Mouse (Mus musculus): ENCODE results near the gene Cd180. TPM values are rescaled to one million over a fixed set of nuclear protein-coding genes. Genes with fewer than 3 reads are reported as not detected.
A peak's percentile ranks its signal among the peaks of the same experiment; 100 is the strongest.
"Not testable (repeated sequence)": the region's sequence is repeated elsewhere in the genome, so short reads cannot be mapped to it uniquely, and the experiment has no call there.

Cd180 gene
- polyA plus RNA-seq, 1 experiment: not detected

- Histone ChIP-seq H3K27ac (ENCODE audit: insufficient read depth, low read depth, low read length) (no peak overlapping the region), H3K4me3 (ENCODE audit: insufficient read depth, low read depth, low read length) (no peak overlapping the region), H3K4me1 (ENCODE audit: control insufficient read depth, insufficient read depth, low read length) (no peaks in the 10 kb centered on the region)
- TF ChIP-seq POLR2A (IDR thresholded peaks at IDR 0.05; ENCODE audit: insufficient read depth, low read depth, low read length) (no peak), CTCF (IDR thresholded peaks at IDR 0.05; ENCODE audit: insufficient read depth, low read depth, low read length) (no peak)
These were observed 32.1 kb downstream of the Cd180 start for GRCm38 (mm10) chr13:102725416-102725815.

- Histone ChIP-seq H3K27ac (ENCODE audit: insufficient read depth, low read depth, low read length) (no peak overlapping the region), H3K4me3 (ENCODE audit: insufficient read depth, low read depth, low read length) (no peak overlapping the region), H3K4me1 (ENCODE audit: control insufficient read depth, insufficient read depth, low read length) (no peaks in the 10 kb centered on the region)
- no peak for TF ChIP-seq POLR2A (IDR thresholded peaks at IDR 0.05; ENCODE audit: insufficient read depth, low read depth, low read length)
- TF ChIP-seq CTCF (IDR thresholded peaks at IDR 0.05; ENCODE audit: insufficient read depth, low read depth, low read length): no peak
- 74% methylated on average over 2 of the region's 2 CpGs for WGBS
These were observed 32.5 kb downstream of the Cd180 start for GRCm38 (mm10) chr13:102725906-102726305.

- Histone ChIP-seq H3K4me3 (ENCODE audit: insufficient read depth, low read depth, low read length) (no peak overlapping the region), H3K4me1 (ENCODE audit: control insufficient read depth, insufficient read depth, low read length) (no peaks in the 10 kb centered on the region), H3K27ac (ENCODE audit: insufficient read depth, low read depth, low read length) (no peak overlapping the region)
- 74% methylated on average over 1 of the region's 1 CpGs for WGBS
- no peak for TF ChIP-seq CTCF (IDR thresholded peaks at IDR 0.05; ENCODE audit: insufficient read depth, low read depth, low read length)
- TF ChIP-seq POLR2A (IDR thresholded peaks at IDR 0.05; ENCODE audit: insufficient read depth, low read depth, low read length): no peak
These were observed 33.5 kb downstream of the Cd180 start for GRCm38 (mm10) chr13:102726876-102727275.

- TF ChIP-seq POLR2A (IDR thresholded peaks at IDR 0.05; ENCODE audit: insufficient read depth, low read depth, low read length) (no peak), CTCF (IDR thresholded peaks at IDR 0.05; ENCODE audit: insufficient read depth, low read depth, low read length) (no peak)
- no peaks in the 10 kb centered on the region for H3K4me1 ChIP-seq (ENCODE audit: control insufficient read depth, insufficient read depth, low read length)
- H3K4me3 ChIP-seq (ENCODE audit: insufficient read depth, low read depth, low read length): no peak overlapping the region
- 71% methylated on average over 3 of the region's 3 CpGs for WGBS
- no peak overlapping the region for H3K27ac ChIP-seq (ENCODE audit: insufficient read depth, low read depth, low read length)
These were observed 34.7 kb downstream of the Cd180 start for GRCm38 (mm10) chr13:102728035-102728434.

GRCm38 (mm10) chr13:102728951-102729350, 35.6 kb downstream of the Cd180 start:
- not testable (repeated sequence) for H3K4me3 ChIP-seq (ENCODE audit: insufficient read depth, low read depth, low read length); H3K27ac ChIP-seq (ENCODE audit: insufficient read depth, low read depth, low read length); H3K4me1 ChIP-seq (ENCODE audit: control insufficient read depth, insufficient read depth, low read length)
- 68% methylated on average over 7 of the region's 7 CpGs for WGBS

- TF ChIP-seq CTCF (IDR thresholded peaks at IDR 0.05; ENCODE audit: insufficient read depth, low read depth, low read length): no peak
- TF ChIP-seq POLR2A (IDR thresholded peaks at IDR 0.05; ENCODE audit: insufficient read depth, low read depth, low read length): no peak
- no peaks in the 10 kb centered on the region for H3K4me1 ChIP-seq (ENCODE audit: control insufficient read depth, insufficient read depth, low read length)
- WGBS: 89% methylated on average over 2 of the region's 2 CpGs
- no peak overlapping the region for H3K27ac ChIP-seq (ENCODE audit: insufficient read depth, low read depth, low read length)
- H3K4me3 ChIP-seq (ENCODE audit: insufficient read depth, low read depth, low read length): no peak overlapping the region
These were observed 39.7 kb downstream of the Cd180 start for GRCm38 (mm10) chr13:102733063-102733462.

- WGBS: 97% methylated on average over 7 of the region's 7 CpGs
- TF ChIP-seq POLR2A (IDR thresholded peaks at IDR 0.05; ENCODE audit: insufficient read depth, low read depth, low read length) (no peak), CTCF (IDR thresholded peaks at IDR 0.05; ENCODE audit: insufficient read depth, low read depth, low read length) (no peak)
- H3K4me1 ChIP-seq (ENCODE audit: control insufficient read depth, insufficient read depth, low read length): no peaks in the 10 kb centered on the region
These were observed 44.5 kb downstream of the Cd180 start for GRCm38 (mm10) chr13:102737811-102738210.

GRCm38 (mm10) chr13:102739720-102740535, 46.6 kb downstream of the Cd180 start:
- WGBS: 94% methylated on average over 13 of the region's 13 CpGs
- no peak for TF ChIP-seq POLR2A (IDR thresholded peaks at IDR 0.05; ENCODE audit: insufficient read depth, low read depth, low read length)
- no peak for TF ChIP-seq CTCF (IDR thresholded peaks at IDR 0.05; ENCODE audit: insufficient read depth, low read depth, low read length)
- Histone ChIP-seq H3K27ac (ENCODE audit: insufficient read depth, low read depth, low read length) (no peak overlapping the region), H3K4me3 (ENCODE audit: insufficient read depth, low read depth, low read length) (no peak overlapping the region), H3K4me1 (ENCODE audit: control insufficient read depth, insufficient read depth, low read length) (peaks cover 2% of the 10 kb centered on the region)

More at GRCm38 (mm10) chr13:102737811-102738210, 44.5 kb downstream of the Cd180 start:
- no peak overlapping the region for H3K4me3 ChIP-seq (ENCODE audit: insufficient read depth, low read depth, low read length)
- no peak overlapping the region for H3K27ac ChIP-seq (ENCODE audit: insufficient read depth, low read depth, low read length)

GRCm38 (mm10) chr13:102744481-102745269, 51.3 kb downstream of the Cd180 start:
- H3K4me1 ChIP-seq (ENCODE audit: control insufficient read depth, insufficient read depth, low read length): peaks cover 16% of the 10 kb centered on the region
- TF ChIP-seq CTCF (IDR thresholded peaks at IDR 0.05; ENCODE audit: insufficient read depth, low read depth, low read length): no peak
- no peak for TF ChIP-seq POLR2A (IDR thresholded peaks at IDR 0.05; ENCODE audit: insufficient read depth, low read depth, low read length)
- H3K4me3 ChIP-seq (ENCODE audit: insufficient read depth, low read depth, low read length): no peak overlapping the region
- 65% methylated on average over 9 of the region's 9 CpGs for WGBS
- H3K27ac ChIP-seq (ENCODE audit: insufficient read depth, low read depth, low read length): peak overlapping the region; percentile 84
